Mouse (Mus musculus) heart, embryonic 14.5 days (tissue): ENCODE results near the gene Piezo1. TPM values are rescaled to one million over a fixed set of nuclear protein-coding genes. Genes with fewer than 3 reads are reported as not detected.

Experiments used
- ATAC-seq: fragments of 200-750 bp; cut with Nextera tagmentation; 2 replicates; pipeline ENCODE4 v1.8.0; 2017; ENCODE audit warnings: low read depth, moderate TSS enrichment; ENCODE audit not compliant: insufficient number of reproducible peaks, insufficient read depth, low FRiP score
- H3K27ac ChIP-seq, 2 experiments: fragments of 200-500 bp in 1 of 2; fragments of 300-500 bp in 1 of 2; sonication (generic) in 1 of 2; replicated peaks in 1 of 2; 2 replicates each; pipeline ENCODE4 v1.5.1; 2012 to 2014; ENCODE audit warnings: low read depth in 2 of 2, low read length in 2 of 2, control low read depth in 1 of 2, mild to moderate bottlenecking in 1 of 2, mixed read lengths in 1 of 2; ENCODE audit not compliant: control insufficient read depth in 1 of 2, insufficient read depth in 1 of 2
- H3K27me3 ChIP-seq: fragments of 300-500 bp; sonication (generic); 2 replicates; pipeline ENCODE4 v1.6.1; 2014; ENCODE audit warnings: mild to moderate bottlenecking, low read length, control low read depth; ENCODE audit not compliant: control insufficient read depth, insufficient read depth
- H3K36me3 ChIP-seq: fragments of 300-500 bp; sonication (generic); 2 replicates; pipeline ENCODE4 v1.6.1; 2014; ENCODE audit warnings: mild to moderate bottlenecking, control low read depth, low read length, mixed read lengths; ENCODE audit not compliant: control insufficient read depth, insufficient read depth
- H3K4me1 ChIP-seq, 2 experiments: fragments of 200-500 bp in 1 of 2; fragments of 300-500 bp in 1 of 2; sonication (generic) in 1 of 2; 2 replicates each; pipeline ENCODE4 v1.6.1; 2012 to 2014; ENCODE audit warnings: low read length in 2 of 2, control low read depth in 1 of 2, mixed read lengths in 1 of 2; ENCODE audit not compliant: control insufficient read depth in 2 of 2, insufficient read depth in 2 of 2
- H3K4me2 ChIP-seq: fragments of 300-500 bp; sonication (generic); 2 replicates; pipeline ENCODE4 v1.6.1; 2014; ENCODE audit warnings: mild to moderate bottlenecking, low read length
- H3K4me3 ChIP-seq, 2 experiments: fragments of 200-500 bp in 1 of 2; fragments of 300-500 bp in 1 of 2; sonication (generic) in 1 of 2; 2 replicates each; pipeline ENCODE4 v1.5.1; 2012 to 2014; ENCODE audit warnings: low read length in 2 of 2, mild to moderate bottlenecking in 2 of 2, control low read depth in 1 of 2, low read depth in 1 of 2, moderate library complexity in 1 of 2; ENCODE audit not compliant: control insufficient read depth in 1 of 2, insufficient read depth in 1 of 2
- H3K9ac ChIP-seq: fragments of 300-500 bp; sonication (generic); 2 replicates; pipeline ENCODE4 v1.6.1; 2014; ENCODE audit warnings: mild to moderate bottlenecking, low read length
- H3K9me3 ChIP-seq: fragments of 300-500 bp; sonication (generic); 2 replicates; pipeline ENCODE4 v1.6.1; 2016; ENCODE audit warnings: low read length, control low read depth; ENCODE audit not compliant: control insufficient read depth
- WGBS: fragments of 180-500 bp; shearing (Covaris S2); extraction: QIAGEN DNeasy Blood & Tissue Kit; methylation state at CpG from one replicate; pipeline ENCODE4 v1.1.7; 2014; 5-methylcytosine and 5-hydroxymethylcytosine counted together
- polyA plus RNA-seq: library from polyadenylated mRNA; unstranded; fragments of >200 nt; fragmentation: Nextera tagmentation; extraction: Ambion mirVana; gene quantifications from 2 replicates; pipeline ENCODE4 v1.2.1, GENCODE M21; 2014

The Piezo1 gene
- polyA plus RNA-seq, 1 experiment from 2014 or later = 14.9 TPM

DNA sequence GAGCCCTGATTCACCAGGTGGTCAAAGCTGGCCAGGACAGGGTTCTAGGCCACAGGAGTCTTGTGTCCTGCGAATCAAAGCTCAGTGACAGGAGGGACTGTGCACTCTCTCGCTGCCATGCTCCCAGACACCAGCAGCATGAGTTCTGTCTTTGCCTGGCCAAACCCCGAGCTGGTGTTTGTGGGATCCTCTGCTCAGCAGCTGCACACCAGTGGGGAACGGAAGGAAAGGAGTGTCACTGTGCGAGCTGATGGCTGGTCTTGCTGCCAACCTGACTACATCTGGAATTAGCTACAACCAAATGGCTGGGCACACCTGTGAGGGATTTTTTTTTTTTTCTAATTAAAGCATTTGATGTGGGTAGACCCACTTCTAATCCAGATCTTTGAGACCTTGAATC, 80.4 kb downstream of the Piezo1 start:
- Histone ChIP-seq H3K36me3 (peaks cover 76% of the 10 kb centered on the region), H3K4me3 (no peak overlapping the region), H3K4me1 (peaks cover 0 to 14% of the 10 kb centered on the region in 2 experiments; a peak in 2 of 4 replicates), H3K4me2 (no peak overlapping the region), H3K9ac (no peak overlapping the region), H3K27me3 (no peaks in the 10 kb centered on the region), H3K9me3 (no peaks in the 10 kb centered on the region), H3K27ac (no peak overlapping the region)
- 79% methylated on average over 5 of the region's 5 CpGs for WGBS
- ATAC-seq = no peak

DNA sequence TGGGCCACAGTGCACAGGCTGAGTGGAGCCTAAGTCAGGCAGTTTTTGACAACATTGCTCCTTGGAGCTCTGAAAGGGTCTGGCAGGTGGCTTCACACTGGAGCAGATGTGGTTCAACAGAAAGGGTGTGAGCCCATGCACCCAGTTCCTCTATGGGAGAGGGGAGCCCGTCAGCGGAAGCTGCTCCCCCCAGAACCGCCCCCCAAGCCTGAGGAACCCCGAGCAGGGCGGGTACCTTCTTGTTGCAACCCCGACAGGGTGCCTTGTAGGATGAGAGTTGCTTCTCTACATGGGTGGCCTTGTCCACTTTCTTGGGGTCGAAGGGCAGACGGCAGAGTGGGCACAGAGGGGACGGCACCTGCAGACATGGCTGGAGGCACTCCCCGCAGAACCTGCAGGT, 81.2 kb downstream of the Piezo1 start:
- Histone ChIP-seq H3K27ac (no peak overlapping the region), H3K4me1 (peaks cover 0 to 12% of the 10 kb centered on the region in 2 experiments; a peak in 2 of 4 replicates), H3K4me3 (no peak overlapping the region), H3K27me3 (no peaks in the 10 kb centered on the region), H3K9me3 (no peaks in the 10 kb centered on the region), H3K36me3 (peaks cover 82% of the 10 kb centered on the region), H3K9ac (no peak overlapping the region), H3K4me2 (no peak overlapping the region)
- WGBS = 89% methylated on average over 10 of the region's 10 CpGs
- ATAC-seq = no peak

DNA sequence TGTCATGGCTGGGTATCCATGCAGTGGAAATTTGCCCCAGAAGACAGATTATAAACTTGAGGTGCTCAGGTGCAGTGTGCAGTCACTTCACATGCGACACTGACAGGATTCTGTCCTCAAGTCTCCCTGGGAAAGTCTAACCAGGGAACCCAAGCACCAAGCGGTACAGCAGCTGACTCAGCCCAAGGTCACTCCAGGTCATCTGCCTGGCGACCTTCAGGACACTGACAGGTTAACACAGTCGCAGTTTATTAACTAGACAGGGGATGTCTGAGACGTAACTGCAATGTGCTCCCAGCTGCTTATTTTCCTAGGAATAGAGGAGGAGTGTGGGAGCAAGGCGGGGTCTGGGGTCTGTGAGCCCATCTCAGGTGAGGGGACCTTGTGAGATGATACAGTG, 81.7 kb downstream of the Piezo1 start:
- Histone ChIP-seq H3K4me3 (no peak overlapping the region), H3K36me3 (peaks cover 82% of the 10 kb centered on the region), H3K4me1 (peaks cover 0 to 6% of the 10 kb centered on the region in 2 experiments; a peak in 2 of 4 replicates), H3K4me2 (no peak overlapping the region), H3K27me3 (no peaks in the 10 kb centered on the region), H3K9me3 (no peaks in the 10 kb centered on the region), H3K27ac (no peak overlapping the region), H3K9ac (no peak overlapping the region)
- no peak for ATAC-seq
- 64% methylated on average over 6 of the region's 6 CpGs for WGBS

DNA sequence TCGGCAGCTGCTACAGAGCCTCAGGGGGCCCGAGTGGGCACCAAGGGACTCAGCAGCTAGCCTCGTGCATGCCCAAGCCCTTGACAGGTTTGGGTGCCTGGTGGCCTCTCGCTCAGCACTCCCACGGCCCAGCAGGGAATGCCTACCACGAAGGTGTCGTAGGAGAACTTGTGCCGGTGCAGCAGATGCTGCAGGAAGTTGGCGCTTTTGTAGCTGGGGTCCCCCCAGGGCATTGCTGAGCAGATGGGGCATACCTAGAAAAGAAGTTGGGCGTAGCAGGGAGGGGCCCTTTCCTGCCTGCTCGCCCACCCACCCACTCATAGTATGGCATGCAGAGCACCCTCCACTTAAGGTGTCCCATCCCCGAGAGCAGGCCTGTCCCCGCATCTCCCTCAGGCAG, 83.3 kb downstream of the Piezo1 start:
- Histone ChIP-seq H3K4me1 (peaks cover 8 to 11% of the 10 kb centered on the region in 2 experiments; a peak in 2 of 4 replicates), H3K4me2 (no peak overlapping the region), H3K4me3 (no peak overlapping the region), H3K9me3 (no peaks in the 10 kb centered on the region), H3K9ac (no peak overlapping the region), H3K27ac (no peak overlapping the region), H3K27me3 (no peaks in the 10 kb centered on the region), H3K36me3 (peaks cover 70% of the 10 kb centered on the region)
- 93% methylated on average over 13 of the region's 13 CpGs for whole genome bisulfite sequencing
- no peak for ATAC-seq

DNA sequence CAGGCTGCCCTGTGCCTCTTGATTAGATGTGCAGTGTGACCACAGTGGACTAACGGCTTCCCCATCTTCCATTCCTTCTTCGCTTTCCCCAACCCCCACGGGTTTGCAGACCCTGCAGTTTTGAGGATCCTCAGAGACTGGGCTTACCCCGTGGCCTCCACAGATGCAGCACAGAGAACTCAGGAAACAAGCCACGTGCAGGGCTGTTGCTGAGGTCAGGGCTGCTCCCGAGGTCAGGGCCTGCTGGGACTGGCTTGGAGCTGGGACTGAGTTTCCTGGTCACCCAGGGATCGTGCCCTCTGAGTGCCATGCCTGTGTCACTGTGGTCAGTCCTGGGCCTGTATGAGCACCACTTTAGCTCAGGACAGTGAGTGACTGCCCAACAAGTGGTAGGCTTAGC, 86.1 kb downstream of the Piezo1 start:
- peaks cover 47% of the 10 kb centered on the region for H3K36me3 ChIP-seq
- peaks cover 8% of the 10 kb centered on the region for H3K27me3 ChIP-seq
- WGBS = 70% methylated on average over 7 of the region's 7 CpGs
- H3K4me1 ChIP-seq = peaks cover 25 to 28% of the 10 kb centered on the region in 2 experiments; a peak in 3 of 4 replicates
- no peak overlapping the region for H3K4me2 ChIP-seq
- H3K27ac ChIP-seq = no peak overlapping the region
- ATAC-seq = no peak
- H3K9ac ChIP-seq = no peak overlapping the region
- no peaks in the 10 kb centered on the region for H3K9me3 ChIP-seq
- no peak overlapping the region for H3K4me3 ChIP-seq

DNA sequence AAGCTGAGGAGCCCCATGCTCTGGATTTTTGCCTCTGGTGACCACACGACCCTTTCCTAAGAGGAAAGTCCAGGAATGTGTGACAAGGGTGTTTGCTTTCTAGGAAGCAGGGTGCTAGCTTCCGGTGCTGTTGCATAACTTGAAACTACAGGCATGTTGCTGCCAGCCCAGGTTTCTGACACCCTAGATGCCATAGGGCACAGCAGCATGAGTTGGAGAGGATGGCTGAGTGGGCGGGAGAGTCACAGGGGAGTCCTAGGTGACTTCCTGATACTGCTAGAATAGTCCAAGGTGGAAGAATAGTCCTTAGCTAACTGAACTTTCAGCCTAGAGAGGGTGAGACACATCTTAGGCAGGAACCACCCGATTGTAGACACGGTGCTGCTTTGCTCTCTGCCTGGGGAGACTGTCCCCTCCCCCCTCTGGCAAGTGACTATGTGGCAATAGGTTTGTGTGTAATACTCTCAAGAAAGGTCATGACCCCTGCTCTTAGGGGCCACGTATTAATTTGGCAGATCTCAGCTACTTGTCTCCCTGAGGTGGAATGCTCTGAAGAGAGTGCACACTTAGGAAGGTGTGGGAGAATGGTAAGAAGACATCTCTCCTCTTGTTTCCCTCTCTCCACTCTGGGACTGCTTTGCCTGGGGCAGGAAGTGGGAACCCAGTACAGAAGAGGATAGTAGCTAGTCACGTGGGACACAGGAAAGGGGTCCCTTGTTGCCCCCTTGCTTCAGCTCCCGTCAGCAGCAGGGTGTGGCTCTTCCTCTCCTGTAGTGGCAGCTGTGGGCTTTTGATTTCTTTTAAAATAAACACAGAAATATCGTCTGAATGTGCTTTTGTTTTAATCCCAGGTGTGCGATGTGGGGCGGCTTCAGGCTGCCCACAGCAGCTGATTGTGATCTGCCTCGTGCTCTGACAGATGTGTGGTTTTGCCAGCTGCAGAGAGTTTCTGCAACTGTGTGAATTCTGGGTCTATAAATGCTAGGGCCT, 87.2 kb downstream of the Piezo1 start:
- no peak overlapping the region for H3K27ac ChIP-seq
- no peak for ATAC-seq
- H3K9me3 ChIP-seq = no peaks in the 10 kb centered on the region
- H3K27me3 ChIP-seq = peaks cover 13% of the 10 kb centered on the region
- H3K4me2 ChIP-seq = no peak overlapping the region
- no peak overlapping the region for H3K9ac ChIP-seq
- 41% methylated on average over 12 of the region's 12 CpGs for WGBS
- H3K4me1 ChIP-seq = peaks cover 29 to 33% of the 10 kb centered on the region in 2 experiments
- H3K4me3 ChIP-seq = no peak overlapping the region
- H3K36me3 ChIP-seq = peaks cover 37% of the 10 kb centered on the region

DNA sequence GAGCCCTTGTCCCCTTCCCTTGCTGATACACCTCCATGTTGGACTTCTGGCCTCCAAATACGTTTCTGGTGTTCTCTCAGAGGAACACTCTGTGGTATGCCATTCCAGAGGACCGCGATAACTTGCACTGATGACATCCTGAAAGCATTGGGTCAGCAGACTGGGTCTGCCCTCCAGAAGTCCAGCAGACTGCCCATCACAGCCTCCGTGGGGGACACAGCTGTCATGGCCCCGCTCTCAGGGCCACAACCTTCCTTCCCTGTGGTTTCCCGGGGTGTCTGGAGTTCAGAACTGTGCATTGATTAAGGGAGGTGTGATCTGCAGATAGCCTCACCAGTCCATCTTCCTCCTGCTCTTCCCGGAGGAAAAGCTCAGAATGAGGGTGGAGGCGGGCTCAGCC, 88.6 kb downstream of the Piezo1 start:
- no peak for ATAC-seq
- no peak overlapping the region for H3K9ac ChIP-seq
- H3K27ac ChIP-seq = no peak overlapping the region
- peaks cover 19% of the 10 kb centered on the region for H3K27me3 ChIP-seq
- H3K36me3 ChIP-seq = peaks cover 24% of the 10 kb centered on the region
- WGBS = 56% methylated on average over 8 of the region's 8 CpGs
- no peak overlapping the region for H3K4me2 ChIP-seq
- no peaks in the 10 kb centered on the region for H3K9me3 ChIP-seq
- no peak overlapping the region for H3K4me3 ChIP-seq
- H3K4me1 ChIP-seq = peaks cover 32 to 33% of the 10 kb centered on the region in 2 experiments
